Mouse (Mus musculus): ENCODE data around the gene Sstr2. TPM values are rescaled to one million over a fixed set of nuclear protein-coding genes. Genes with fewer than 3 reads are reported as not detected.

Gene Sstr2
- polyA plus RNA-seq, 1 experiment = 0.19 TPM

- peaks cover 2% of the 10 kb centered on the region; the same call in 1 of the 2 replicates for H3K4me1 ChIP-seq (ENCODE audit: control insufficient read depth, insufficient read depth, insufficient read length)
- H3K4me3 ChIP-seq (ENCODE audit: extremely low read depth, insufficient read depth, insufficient read length) = no peak overlapping the region
- no peaks in the 10 kb centered on the region for H3K27me3 ChIP-seq (ENCODE audit: control insufficient read depth, insufficient read depth, low read length)
- 24% methylated on average over 5 of the region's 5 CpGs for WGBS
- no peaks in the 10 kb centered on the region for H3K36me3 ChIP-seq (ENCODE audit: control insufficient read depth, insufficient read depth, low read length)
- H3K27ac ChIP-seq (ENCODE audit: insufficient read depth, low read length) = no peak overlapping the region
- no peak for DNase-seq (ENCODE audit: low read depth in 1 of 2, low spot score in 2 of 2)
- TF ChIP-seq CTCF (IDR thresholded peaks at IDR 0.05; ENCODE audit: extremely low read depth, insufficient read depth, insufficient read length, insufficient replicate concordance) = no peak
- no peak for TF ChIP-seq POLR2A (IDR thresholded peaks at IDR 0.05; ENCODE audit: low read depth, low read length)
Observed at GRCm38 (mm10) chr11:113610266-113610665, 8.9 kb upstream of the Sstr2 start.

DNA sequence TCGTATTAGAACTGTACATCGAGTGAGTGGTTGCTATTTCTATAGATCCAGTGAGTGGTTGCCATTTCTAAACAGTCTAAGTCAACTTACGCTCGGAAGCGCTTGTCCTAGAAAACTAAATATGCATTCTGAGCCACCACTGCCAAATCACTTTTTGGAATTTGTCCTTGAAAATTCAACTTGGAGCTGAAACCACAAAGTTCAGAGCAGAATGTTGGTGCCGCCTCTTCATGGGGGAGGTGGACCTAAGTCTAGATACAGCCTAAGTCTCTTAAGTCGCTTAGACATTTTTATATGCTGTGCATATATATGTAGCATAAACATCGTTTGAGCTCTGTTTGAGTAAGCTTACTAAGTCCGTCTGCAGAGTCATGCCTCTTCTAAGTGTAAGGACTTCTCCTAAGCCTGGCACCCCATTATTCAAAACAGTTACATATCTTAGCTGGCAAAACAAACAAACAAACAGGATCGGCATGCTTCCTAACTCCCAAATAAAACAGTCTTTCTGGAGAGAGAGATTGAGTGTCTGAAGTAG, 8.0 kb upstream of the Sstr2 start:
- WGBS = 78% methylated on average over 10 of the region's 10 CpGs
- no peaks in the 10 kb centered on the region for H3K27me3 ChIP-seq (ENCODE audit: control insufficient read depth, insufficient read depth, low read length)
- no peaks in the 10 kb centered on the region for H3K36me3 ChIP-seq (ENCODE audit: control insufficient read depth, insufficient read depth, low read length)
- H3K4me1 ChIP-seq (ENCODE audit: control insufficient read depth, insufficient read depth, insufficient read length) = peaks cover 2% of the 10 kb centered on the region; the same call in 1 of the 2 replicates
- TF ChIP-seq POLR2A (IDR thresholded peaks at IDR 0.05; ENCODE audit: low read depth, low read length) = no peak
- TF ChIP-seq CTCF (IDR thresholded peaks at IDR 0.05; ENCODE audit: extremely low read depth, insufficient read depth, insufficient read length, insufficient replicate concordance) = no peak
- DNase-seq (ENCODE audit: low read depth in 1 of 2, low spot score in 2 of 2) = no peak
- no peak overlapping the region for H3K4me3 ChIP-seq (ENCODE audit: extremely low read depth, insufficient read depth, insufficient read length)
- H3K27ac ChIP-seq (ENCODE audit: insufficient read depth, low read length) = no peak overlapping the region

- 8% methylated on average over 24 of the region's 24 CpGs for WGBS
- Histone ChIP-seq H3K4me3 (ENCODE audit: extremely low read depth, insufficient read depth, insufficient read length) (no peak overlapping the region; the same call in 1 of the 2 replicates), H3K27ac (ENCODE audit: insufficient read depth, low read length) (no peak overlapping the region)
Observed at GRCm38 (mm10) chr11:113611664-113612611, 7.2 kb upstream of the Sstr2 start.

GRCm38 (mm10) chr11:113614476-113614875, 4.7 kb upstream of the Sstr2 start:
- no peak for DNase-seq (ENCODE audit: low read depth in 1 of 2, low spot score in 2 of 2)

More at GRCm38 (mm10) chr11:113611664-113612611, 7.2 kb upstream of the Sstr2 start:
- H3K4me1 ChIP-seq (ENCODE audit: control insufficient read depth, insufficient read depth, insufficient read length) = peaks cover 2% of the 10 kb centered on the region; the same call in 1 of the 2 replicates
- no peaks in the 10 kb centered on the region for H3K27me3 ChIP-seq (ENCODE audit: control insufficient read depth, insufficient read depth, low read length)
- TF ChIP-seq POLR2A (IDR thresholded peaks at IDR 0.05; ENCODE audit: low read depth, low read length) (no peak), CTCF (IDR thresholded peaks at IDR 0.05; ENCODE audit: extremely low read depth, insufficient read depth, insufficient read length, insufficient replicate concordance) (peak; percentile 49; the same call in 1 of the 2 replicates)
- DNase-seq (ENCODE audit: low read depth in 1 of 2, low spot score in 2 of 2) = peak; percentile 26 to 35
- no peaks in the 10 kb centered on the region for H3K36me3 ChIP-seq (ENCODE audit: control insufficient read depth, insufficient read depth, low read length)

DNA sequence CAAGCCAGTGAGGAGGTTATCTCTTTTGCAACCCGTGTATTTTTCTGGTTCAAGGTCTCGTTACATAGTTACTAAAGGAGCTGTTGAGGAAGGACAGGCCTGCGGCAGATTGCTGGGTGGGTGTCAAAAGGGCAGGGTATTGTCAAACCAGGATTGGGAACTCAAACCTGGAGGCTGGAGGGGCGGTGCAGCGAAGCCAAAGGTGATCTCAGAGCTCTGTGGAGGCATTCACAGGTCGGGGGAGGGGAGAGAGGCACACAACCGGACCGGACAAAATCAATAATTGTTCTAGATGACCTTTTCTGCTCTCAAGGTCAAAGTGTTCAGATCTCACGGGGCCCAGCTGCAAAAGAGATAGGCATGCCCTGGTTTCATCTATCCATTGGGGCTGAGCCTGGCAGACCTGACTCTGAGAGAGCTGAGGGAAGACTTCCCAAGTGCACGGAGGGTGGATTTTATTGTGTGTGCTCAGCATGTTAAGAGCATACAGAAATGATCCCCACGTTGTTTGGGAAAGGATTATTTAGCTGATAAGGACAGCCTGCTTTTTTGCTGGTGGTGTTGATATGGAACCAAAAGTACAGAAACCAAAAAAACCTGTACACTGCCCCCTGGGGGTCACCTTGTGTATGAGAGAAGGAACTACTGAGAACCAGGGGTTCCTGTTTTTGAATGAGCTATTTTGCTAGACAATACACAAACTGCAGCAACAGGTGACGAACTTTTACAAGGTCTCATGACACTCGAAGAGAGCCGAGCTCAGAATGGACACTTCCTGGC, 1.8 kb upstream of the Sstr2 start:
- Histone ChIP-seq H3K4me3 (ENCODE audit: extremely low read depth, insufficient read depth, insufficient read length) (no peak overlapping the region), H3K27ac (ENCODE audit: insufficient read depth, low read length) (no peak overlapping the region), H3K27me3 (ENCODE audit: control insufficient read depth, insufficient read depth, low read length) (peaks cover 10% of the 10 kb centered on the region), H3K36me3 (ENCODE audit: control insufficient read depth, insufficient read depth, low read length) (no peaks in the 10 kb centered on the region), H3K4me1 (ENCODE audit: control insufficient read depth, insufficient read depth, insufficient read length) (peaks cover 15% of the 10 kb centered on the region)
- TF ChIP-seq POLR2A (IDR thresholded peaks at IDR 0.05; ENCODE audit: low read depth, low read length) (no peak), CTCF (IDR thresholded peaks at IDR 0.05; ENCODE audit: extremely low read depth, insufficient read depth, insufficient read length, insufficient replicate concordance) (no peak)
- peak; percentile 65 to 76 for DNase-seq (ENCODE audit: low read depth in 1 of 2, low spot score in 2 of 2)
- 50% methylated on average over 14 of the region's 14 CpGs for WGBS

More at GRCm38 (mm10) chr11:113614476-113614875, 4.7 kb upstream of the Sstr2 start:
- peaks cover 13% of the 10 kb centered on the region for H3K4me1 ChIP-seq (ENCODE audit: control insufficient read depth, insufficient read depth, insufficient read length)
- H3K27ac ChIP-seq (ENCODE audit: insufficient read depth, low read length) = no peak overlapping the region
- no peaks in the 10 kb centered on the region for H3K36me3 ChIP-seq (ENCODE audit: control insufficient read depth, insufficient read depth, low read length)
- TF ChIP-seq CTCF (IDR thresholded peaks at IDR 0.05; ENCODE audit: extremely low read depth, insufficient read depth, insufficient read length, insufficient replicate concordance) (no peak), POLR2A (IDR thresholded peaks at IDR 0.05; ENCODE audit: low read depth, low read length) (no peak)
- no peak overlapping the region for H3K4me3 ChIP-seq (ENCODE audit: extremely low read depth, insufficient read depth, insufficient read length)
- 8% methylated on average over 6 of the region's 6 CpGs for WGBS
- H3K27me3 ChIP-seq (ENCODE audit: control insufficient read depth, insufficient read depth, low read length) = peaks cover 5% of the 10 kb centered on the region

DNA sequence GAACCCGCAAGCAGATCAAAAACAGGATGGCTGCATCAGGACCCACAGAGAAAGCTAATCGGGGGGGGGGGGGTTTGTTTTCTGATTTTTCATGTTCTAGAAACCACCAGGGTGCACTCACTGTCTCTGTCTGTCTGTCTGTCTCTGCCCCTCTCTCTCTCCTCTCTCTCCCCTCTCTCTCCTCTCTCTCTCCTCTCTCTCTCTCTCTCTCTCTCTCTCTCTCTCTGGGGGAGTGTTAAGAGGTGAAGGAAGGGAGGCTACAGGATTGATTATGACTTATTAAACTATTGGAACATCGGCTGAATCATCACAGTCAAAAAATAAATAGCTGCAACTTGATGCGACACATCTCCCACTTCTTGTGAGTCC, 855 bp upstream of the Sstr2 start:
- no peaks in the 10 kb centered on the region for H3K36me3 ChIP-seq (ENCODE audit: control insufficient read depth, insufficient read depth, low read length)
- peaks cover 10% of the 10 kb centered on the region for H3K27me3 ChIP-seq (ENCODE audit: control insufficient read depth, insufficient read depth, low read length)
- H3K4me1 ChIP-seq (ENCODE audit: control insufficient read depth, insufficient read depth, insufficient read length) = peaks cover 14% of the 10 kb centered on the region
- H3K4me3 ChIP-seq (ENCODE audit: extremely low read depth, insufficient read depth, insufficient read length) = peak overlapping the region; percentile 51
- TF ChIP-seq CTCF (IDR thresholded peaks at IDR 0.05; ENCODE audit: extremely low read depth, insufficient read depth, insufficient read length, insufficient replicate concordance) (no peak), POLR2A (IDR thresholded peaks at IDR 0.05; ENCODE audit: low read depth, low read length) (no peak)
- DNase-seq (ENCODE audit: low read depth in 1 of 2, low spot score in 2 of 2) = no peak
- H3K27ac ChIP-seq (ENCODE audit: insufficient read depth, low read length) = no peak overlapping the region
- WGBS = 9% methylated on average over 4 of the region's 4 CpGs
